Mouse (Mus musculus): ENCODE data around the gene Foxp1. TPM values are rescaled to one million over a fixed set of nuclear protein-coding genes. Genes with fewer than 3 reads are reported as not detected.

Gene Foxp1
- total and polyA plus RNA-seq, 3 experiments, result 16.1 to 42.0 TPM; not detected in 1

DNA sequence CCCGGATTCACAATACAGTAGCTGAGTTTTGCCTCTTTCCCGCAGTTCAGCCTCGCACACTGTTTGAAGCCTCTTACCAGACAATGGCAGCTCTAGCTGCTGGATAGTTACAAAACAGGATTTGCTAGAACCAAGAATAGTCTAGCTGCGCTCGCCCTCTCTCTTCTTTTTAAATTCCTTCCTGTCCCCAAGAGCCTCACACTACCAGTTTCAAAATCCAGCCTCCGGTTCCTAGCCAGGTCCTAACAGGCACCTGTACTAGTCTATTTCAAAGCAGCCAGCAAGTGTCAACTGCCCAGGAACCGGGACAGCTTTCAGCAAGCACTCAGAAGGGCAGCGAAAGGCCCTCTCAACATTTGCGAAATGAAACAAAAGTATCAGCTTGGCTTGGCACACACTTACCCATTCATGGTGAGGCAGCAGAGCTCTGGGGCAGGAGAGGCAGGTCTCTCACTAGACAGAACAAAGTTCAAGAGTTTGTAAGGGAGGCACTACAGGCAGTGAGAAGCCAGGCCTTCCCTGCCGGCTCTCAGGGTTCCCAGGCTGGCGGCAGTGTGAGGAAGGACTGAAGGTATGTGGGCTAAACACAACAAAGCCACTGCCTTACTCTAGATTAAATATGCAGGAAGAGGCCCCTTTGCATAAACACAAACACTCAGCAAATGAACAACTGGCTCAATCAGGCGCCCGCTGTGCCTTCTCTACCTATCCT is 256.4 kb downstream of the Foxp1 start:
- Histone ChIP-seq H3K4me1 (ENCODE audit: control insufficient read depth in 1 of 2, insufficient read depth in 2 of 2, low read length in 2 of 2) (peaks cover 0 to 3% of the 10 kb centered on the region in 2 experiments; a peak in 1 of 4 replicates), H3K9ac (ENCODE audit: control insufficient read depth, low read depth, low read length, poor library complexity, severe bottlenecking) (no peak overlapping the region), H3K79me2 (ENCODE audit: control insufficient read depth, insufficient read depth, low read length, poor library complexity) (no peaks in the 10 kb centered on the region), H3K36me3 (ENCODE audit: control insufficient read depth in 1 of 2, insufficient read depth in 2 of 2, low read length in 2 of 2) (no peaks in the 10 kb centered on the region), H3K9me3 (replicated peaks; ENCODE audit: insufficient read depth, low read length) (no peaks in the 10 kb centered on the region), H3K4me3 (ENCODE audit: control insufficient read depth in 1 of 2, insufficient read depth in 1 of 2, low read depth in 2 of 2, low read length in 2 of 2) (no peak overlapping the region), H3K27ac (ENCODE audit: control insufficient read depth, low read depth, low read length) (no peak overlapping the region), H3K27me3 (ENCODE audit: control insufficient read depth in 1 of 2, insufficient read depth in 2 of 2, low read length in 2 of 2) (no peaks in the 10 kb centered on the region)
- no peak for DNase-seq (ENCODE audit: low read depth, low spot score)
- no peak for TF ChIP-seq RAD21 (IDR thresholded peaks at IDR 0.05; ENCODE audit: low read depth, low read length)
- no peak for TF ChIP-seq TCF12 (IDR thresholded peaks at IDR 0.05; ENCODE audit: low read depth, low read length)
- no peak for TF ChIP-seq USF1 (IDR thresholded peaks at IDR 0.05; ENCODE audit: low read depth, low read length)
- no peak for TF ChIP-seq POLR2AphosphoS2 (IDR thresholded peaks at IDR 0.05; ENCODE audit: low read length)
- no peak for TF ChIP-seq CTCF (IDR thresholded peaks at IDR 0.05 in 2 of 3, conservative IDR thresholded peaks at IDR 0.05 in 1 of 3; ENCODE audit: control insufficient read depth in 1 of 3, insufficient read depth in 1 of 3, low read depth in 2 of 3, low read length in 3 of 3, poor library complexity in 1 of 3, severe bottlenecking in 1 of 3)
- TF ChIP-seq ZC3H11A (IDR thresholded peaks at IDR 0.05; ENCODE audit: low read depth, low read length), result no peak
- no peak for TF ChIP-seq MAZ (IDR thresholded peaks at IDR 0.05; ENCODE audit: low read depth, low read length)

DNA sequence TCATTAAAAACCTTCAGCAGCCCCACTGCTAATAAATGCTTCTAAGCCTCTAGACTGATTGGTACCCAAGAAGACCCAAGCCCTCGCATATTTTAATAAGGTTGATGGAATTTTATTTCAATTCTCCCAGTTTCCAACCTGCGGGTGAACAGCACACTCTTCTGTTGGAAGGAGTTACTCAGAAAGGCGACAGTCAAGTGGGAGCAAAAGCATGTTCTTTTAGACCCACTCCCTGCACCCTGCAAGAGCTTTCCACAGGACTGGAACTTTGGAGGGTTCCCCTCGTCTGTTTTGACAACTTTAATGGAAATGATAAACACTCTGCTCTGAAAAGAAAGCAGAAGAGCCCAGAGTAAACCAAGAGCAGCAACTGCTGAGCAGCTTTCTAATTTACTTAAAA is 257.3 kb downstream of the Foxp1 start:
- TF ChIP-seq MAX (IDR thresholded peaks at IDR 0.05; ENCODE audit: low read length) (no peak), RAD21 (IDR thresholded peaks at IDR 0.05; ENCODE audit: low read depth, low read length) (no peak), GABPA (IDR thresholded peaks at IDR 0.05; ENCODE audit: low read depth, low read length) (no peak), EP300 (IDR thresholded peaks at IDR 0.05; ENCODE audit: low read depth in 1 of 2, low read length in 2 of 2) (no peak), ZMIZ1 (IDR thresholded peaks at IDR 0.05; ENCODE audit: low read depth, low read length) (no peak)
- Histone ChIP-seq H3K4me3 (ENCODE audit: control insufficient read depth in 1 of 2, insufficient read depth in 1 of 2, low read depth in 2 of 2, low read length in 2 of 2) (no peak overlapping the region), H3K36me3 (ENCODE audit: control insufficient read depth in 1 of 2, insufficient read depth in 2 of 2, low read length in 2 of 2) (no peaks in the 10 kb centered on the region), H3K27ac (ENCODE audit: control insufficient read depth, low read depth, low read length) (no peak overlapping the region), H3K9ac (ENCODE audit: control insufficient read depth, low read depth, low read length, poor library complexity, severe bottlenecking) (no peak overlapping the region), H3K4me1 (ENCODE audit: control insufficient read depth in 1 of 2, insufficient read depth in 2 of 2, low read length in 2 of 2) (peaks cover 0 to 3% of the 10 kb centered on the region in 2 experiments; a peak in 1 of 4 replicates), H3K9me3 (replicated peaks; ENCODE audit: insufficient read depth, low read length) (no peaks in the 10 kb centered on the region), H3K79me2 (ENCODE audit: control insufficient read depth, insufficient read depth, low read length, poor library complexity) (no peaks in the 10 kb centered on the region), H3K27me3 (ENCODE audit: control insufficient read depth in 1 of 2, insufficient read depth in 2 of 2, low read length in 2 of 2) (no peaks in the 10 kb centered on the region)
- no peak for DNase-seq (ENCODE audit: low read depth, low spot score)

DNA sequence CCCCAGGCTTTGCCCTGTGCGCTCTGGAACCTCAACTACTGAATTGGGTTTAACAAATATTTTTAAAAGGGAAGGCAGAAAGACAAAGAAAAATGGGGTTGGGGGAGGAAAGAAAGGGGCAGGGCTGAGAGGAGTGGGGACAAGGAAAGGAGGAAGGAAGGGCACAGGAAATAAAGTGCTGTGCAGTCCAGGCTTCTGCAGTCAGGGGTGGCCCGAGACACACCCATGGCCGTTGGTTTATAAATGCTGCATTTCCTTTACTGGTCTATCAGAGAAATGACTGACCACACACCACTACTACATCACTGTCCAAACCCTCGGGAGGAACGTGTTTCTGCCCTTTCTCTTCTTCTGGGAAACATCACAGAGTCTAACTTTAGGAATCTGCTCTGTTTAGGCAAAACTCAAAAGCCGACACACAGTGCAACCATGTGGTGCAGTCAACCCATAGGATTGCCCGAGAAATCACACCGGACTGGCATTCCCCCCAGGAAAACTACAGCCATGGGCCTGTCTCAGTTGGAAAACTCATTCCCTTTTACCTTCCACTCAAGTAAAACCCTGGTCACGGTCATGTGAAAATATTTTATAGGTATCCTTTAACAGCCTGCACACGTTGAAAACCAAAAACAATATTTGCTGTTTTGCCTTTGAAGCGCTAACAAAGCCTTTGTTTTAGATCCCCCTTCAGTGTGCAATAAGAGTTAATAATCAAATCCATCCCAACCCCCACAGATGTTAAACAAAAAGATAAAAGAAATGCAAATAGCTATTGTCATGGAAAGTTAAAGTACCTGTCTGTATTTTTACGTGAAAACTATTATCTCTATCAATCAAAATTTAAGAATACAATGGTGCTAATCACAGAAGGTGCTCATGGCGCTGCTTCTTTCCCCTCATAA is 258.1 kb downstream of the Foxp1 start:
- DNase-seq (ENCODE audit: low read depth, low spot score), result no peak
- H3K4me3 ChIP-seq (ENCODE audit: control insufficient read depth in 1 of 2, insufficient read depth in 1 of 2, low read depth in 2 of 2, low read length in 2 of 2), result no peak overlapping the region
- no peaks in the 10 kb centered on the region for H3K79me2 ChIP-seq (ENCODE audit: control insufficient read depth, insufficient read depth, low read length, poor library complexity)
- peaks cover 0 to 3% of the 10 kb centered on the region in 2 experiments; a peak in 1 of 4 replicates for H3K4me1 ChIP-seq (ENCODE audit: control insufficient read depth in 1 of 2, insufficient read depth in 2 of 2, low read length in 2 of 2)
- H3K9ac ChIP-seq (ENCODE audit: control insufficient read depth, low read depth, low read length, poor library complexity, severe bottlenecking), result no peak overlapping the region
- H3K27ac ChIP-seq (ENCODE audit: control insufficient read depth, low read depth, low read length), result no peak overlapping the region
- TF ChIP-seq TBP (IDR thresholded peaks at IDR 0.05; ENCODE audit: low read depth, low read length) (no peak), TAL1 (IDR thresholded peaks at IDR 0.05; ENCODE audit: low read length) (no peak), MYC (IDR thresholded peaks at IDR 0.05; ENCODE audit: low read depth, low read length) (no peak), TCF12 (IDR thresholded peaks at IDR 0.05; ENCODE audit: low read depth, low read length) (no peak), SMC3 (IDR thresholded peaks at IDR 0.05; ENCODE audit: low read depth, low read length) (no peak), MAX (IDR thresholded peaks at IDR 0.05; ENCODE audit: low read length) (no peak)
- no peaks in the 10 kb centered on the region for H3K36me3 ChIP-seq (ENCODE audit: control insufficient read depth in 1 of 2, insufficient read depth in 2 of 2, low read length in 2 of 2)
- no peaks in the 10 kb centered on the region for H3K27me3 ChIP-seq (ENCODE audit: control insufficient read depth in 1 of 2, insufficient read depth in 2 of 2, low read length in 2 of 2)
- no peaks in the 10 kb centered on the region for H3K9me3 ChIP-seq (replicated peaks; ENCODE audit: insufficient read depth, low read length)

Measured in MEL (cell line).